ENCODE assay signal across 31 mouse cellular contexts in genomic region chr16:91382261-91382790, GRCm38 (mm10). TPM values are rescaled to one million over a fixed set of nuclear protein-coding genes. Genes with fewer than 3 reads are reported as not detected.
DNase-seq lines count a peak whose midpoint lies in the region; ATAC-seq and TF ChIP-seq lines count a peak whose summit lies in the region.
"Had no signal": no experiment of that assay in that cellular context is flagged by ENCODE, and none has a peak within 500 bp of the region (broad histone marks: within the 10 kb centered on the region; RNA-seq: fewer than 3 reads in every experiment).

No protein-coding gene starts in this region.

- 0 out of 2 replicates have a peak, but pooled peaks cover 9% of the 10 kb centered on the region for H3K36me3 ChIP-seq in intestine, postnatal 0 days (ENCODE audit: control insufficient read depth, insufficient read depth)

- peak; percentile 54; the same call in 1 of the 2 replicates for ATAC-seq in intestine, postnatal 0 days
- ATAC-seq in megakaryocyte progenitor cell, adult 5-6 weeks (replicated peaks; ENCODE audit: poor library complexity) = 0 out of 2 replicates have a peak, but pooled peaks have one; percentile 13
- ATAC-seq: forebrain, embryonic 16.5 days had no signal

- no peak for TF ChIP-seq CTCF in intestine, postnatal 0 days (IDR thresholded peaks at IDR 0.05; ENCODE audit: low read depth)

- H3K27me3 ChIP-seq in intestine, postnatal 0 days (replicated peaks; ENCODE audit: control insufficient read depth, insufficient read depth, low read length) = no peaks in the 10 kb centered on the region
- H3K27me3 ChIP-seq: hindbrain, embryonic 13.5 days had no signal

- DNase-seq in heart, adult 11 months = peak; percentile 93
- DNase-seq in heart, postnatal 25 days (ENCODE audit: low spot score) = no peak
- peak; percentile 23 for DNase-seq in 416B (ENCODE audit: low read depth)
- no peak for DNase-seq in urinary bladder, adult 2 months (ENCODE audit: low spot score)
- DNase-seq in cerebellum, postnatal 14 days = no peak
- DNase-seq: adrenal gland, postnatal 14 days; cerebellum, adult 9-11 months; gastrocnemius, postnatal 25 days; heart, postnatal 36 days; kidney, adult 9 months; kidney, postnatal 14 days; lung, embryonic 14.5 days; lung, postnatal 36 days; right cerebral cortex, postnatal 14 days; spleen, adult 18-20 months; thymus, postnatal 14 days had no signal

- peak overlapping the region; percentile 24 for H3K4me2 ChIP-seq in intestine, postnatal 0 days (replicated peaks; ENCODE audit: low read depth)
- H3K4me2 ChIP-seq: hindbrain, embryonic 13.5 days; lung, embryonic 14.5 days; midbrain, embryonic 11.5 days had no signal

- 77% methylated on average over 9 of the region's 9 CpGs for WGBS in intestine, postnatal 0 days

- H3K9me3 ChIP-seq in intestine, postnatal 0 days (ENCODE audit: control insufficient read depth) = no peaks in the 10 kb centered on the region
- H3K9me3 ChIP-seq: forebrain, embryonic 10.5 days; hindbrain, embryonic 13.5 days had no signal

- H3K4me1 ChIP-seq in intestine, postnatal 0 days (replicated peaks; ENCODE audit: control insufficient read depth, insufficient read depth, low read length) = no peaks in the 10 kb centered on the region; the same call in 1 of the 2 replicates

- 0 out of 2 replicates have a peak overlapping the region, but pooled peaks have one; percentile 41 for H3K27ac ChIP-seq in intestine, postnatal 0 days (ENCODE audit: low read depth, low read length)
- H3K27ac ChIP-seq: forebrain, embryonic 10.5 days; hindbrain, embryonic 13.5 days; layer of hippocampus, adult 2 months had no signal

- no peak overlapping the region for H3K4me3 ChIP-seq in intestine, postnatal 0 days (ENCODE audit: low read depth, low read length)
- H3K4me3 ChIP-seq: forebrain, embryonic 10.5 days; hindbrain, embryonic 13.5 days; layer of hippocampus, adult 2 months had no signal

- no peak overlapping the region for H3K9ac ChIP-seq in intestine, postnatal 0 days (ENCODE audit: low read depth, low read length)
- H3K9ac ChIP-seq: hindbrain, embryonic 13.5 days; lung, embryonic 14.5 days had no signal

- intact Hi-C loops in heart, postnatal 25 days (cut with DNase I) = no loop called here

RNA-seq across cellular contexts. Expression of gene Gm21970, which starts 9.2 kb away (rescaled TPM):
- not detected for total RNA-seq in heart, postnatal 25 days (2021)
- polyA plus RNA-seq in intestine, postnatal 0 days (2015; fragmentation: Nextera tagmentation; extraction: Ambion mirVana) = not detected in 2 replicates
- not detected in 2 replicates for total RNA-seq in megakaryocyte progenitor cell, adult 5-6 weeks (2015)
- not detected in 2 replicates for total RNA-seq in megakaryocyte progenitor cell, adult 5-6 weeks (2017)
- 0.26 TPM in 1 of 2 replicates, not detected in the other for polyA plus RNA-seq in urinary bladder, adult 2 months (2012; rRNA removed)
- total RNA-seq: gastrocnemius, postnatal 25 days; heart, adult 8-10 months; layer of hippocampus, adult 2 months; left cerebral cortex, adult 18-20 months; left cerebral cortex, postnatal 36 days; neutrophil, adult 5-6 weeks had no signal
- polyA plus RNA-seq: embryonic facial prominence, embryonic 11.5 days; forebrain, embryonic 10.5 days; forebrain, embryonic 16.5 days; heart, embryonic 14.5 days; hindbrain, embryonic 13.5 days; limb, embryonic 14.5 days; midbrain, embryonic 11.5 days; stomach, embryonic 14.5 days had no signal

RNA-seq across cellular contexts. Expression of gene Ifnar2, which starts 9.7 kb away (rescaled TPM):
- total RNA-seq in heart, postnatal 25 days (2021) = 10 to 100 TPM; 34.5 to 37.6 TPM
- polyA plus RNA-seq in intestine, postnatal 0 days (2015; fragmentation: Nextera tagmentation; extraction: Ambion mirVana) = 68.4 and 75.5 TPM in 2 replicates
- 146 and 154 TPM in 2 replicates for total RNA-seq in megakaryocyte progenitor cell, adult 5-6 weeks (2015)
- 113 and 122 TPM in 2 replicates for total RNA-seq in megakaryocyte progenitor cell, adult 5-6 weeks (2017)
- polyA plus RNA-seq in urinary bladder, adult 2 months (2012; rRNA removed) = 57.9 and 68.6 TPM in 2 replicates

RNA-seq across cellular contexts. Expression of gene Il10rb, which starts 23.6 kb away (rescaled TPM):
- 100 to 1,000 TPM in 1 of 2 experiments, 10 to 100 TPM in 1; 97.5 to 105 TPM for total RNA-seq in heart, postnatal 25 days (2021)
- 123 and 124 TPM in 2 replicates for polyA plus RNA-seq in intestine, postnatal 0 days (2015; fragmentation: Nextera tagmentation; extraction: Ambion mirVana)
- 42.7 and 46.2 TPM in 2 replicates for total RNA-seq in megakaryocyte progenitor cell, adult 5-6 weeks (2015)
- 36.6 and 39.2 TPM in 2 replicates for total RNA-seq in megakaryocyte progenitor cell, adult 5-6 weeks (2017)
- polyA plus RNA-seq in urinary bladder, adult 2 months (2012; rRNA removed) = 52.4 and 54.7 TPM in 2 replicates

Comparison
In these comparisons a context has a peak if more than half of its experiments do, and no peak if none do; other contexts are left out.
1. DNase-seq: peak in heart, adult 11 months (single experiment) and 416B (single experiment); none in heart, postnatal 25 days (single experiment), urinary bladder, adult 2 months (single experiment) and cerebellum, postnatal 14 days (0 of 2).